Mouse (Mus musculus): ENCODE results near the gene Cfap299. TPM values are rescaled to one million over a fixed set of nuclear protein-coding genes. Genes with fewer than 3 reads are reported as not detected.

The Cfap299 gene
- polyA plus RNA-seq, 1 experiment = not detected

DNA sequence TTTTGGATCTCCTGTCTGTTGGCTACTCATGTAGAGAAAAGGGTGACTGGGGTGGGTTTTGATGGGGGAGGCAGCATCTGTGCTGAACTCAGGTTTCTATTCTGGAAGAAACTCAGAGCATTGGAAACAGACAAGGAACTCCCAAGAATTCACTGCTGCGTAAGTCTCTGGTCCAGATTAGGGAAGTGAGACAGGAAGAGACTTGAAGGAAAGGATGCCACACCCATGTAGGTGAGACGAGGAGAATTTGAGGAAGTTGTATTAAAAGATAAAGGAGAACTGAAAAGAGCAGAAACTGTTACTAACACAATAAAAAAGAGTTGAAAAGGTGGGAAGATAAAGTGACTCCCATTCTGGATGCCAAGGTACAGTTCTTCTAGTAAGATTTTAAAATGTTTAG lies 249.3 kb downstream of the Cfap299 start:
- TF ChIP-seq CTCF (IDR thresholded peaks at IDR 0.05; ENCODE audit: low read depth, low read length) = no peak
- TF ChIP-seq POLR2A (IDR thresholded peaks at IDR 0.05; ENCODE audit: borderline replicate concordance, low read depth, low read length) = no peak
- Histone ChIP-seq H3K27ac (ENCODE audit: insufficient read depth, low read depth, low read length) (no peak overlapping the region), H3K4me1 (ENCODE audit: control insufficient read depth, insufficient read depth, low read length) (no peaks in the 10 kb centered on the region), H3K4me3 (ENCODE audit: insufficient read depth, low read length) (no peak overlapping the region)

GRCm38 (mm10) chr5:98580811-98581210 lies 251.7 kb downstream of the Cfap299 start:
- Histone ChIP-seq H3K4me3 (ENCODE audit: insufficient read depth, low read length) (no peak overlapping the region), H3K27ac (ENCODE audit: insufficient read depth, low read depth, low read length) (no peak overlapping the region), H3K4me1 (ENCODE audit: control insufficient read depth, insufficient read depth, low read length) (no peaks in the 10 kb centered on the region)
- no peak for TF ChIP-seq CTCF (IDR thresholded peaks at IDR 0.05; ENCODE audit: low read depth, low read length)
- no peak for TF ChIP-seq POLR2A (IDR thresholded peaks at IDR 0.05; ENCODE audit: borderline replicate concordance, low read depth, low read length)

GRCm38 (mm10) chr5:98582051-98582450 lies 252.9 kb downstream of the Cfap299 start:
- no peak for TF ChIP-seq CTCF (IDR thresholded peaks at IDR 0.05; ENCODE audit: low read depth, low read length)
- TF ChIP-seq POLR2A (IDR thresholded peaks at IDR 0.05; ENCODE audit: borderline replicate concordance, low read depth, low read length) = no peak
- Histone ChIP-seq H3K27ac (ENCODE audit: insufficient read depth, low read depth, low read length) (no peak overlapping the region), H3K4me3 (ENCODE audit: insufficient read depth, low read length) (no peak overlapping the region), H3K4me1 (ENCODE audit: control insufficient read depth, insufficient read depth, low read length) (no peaks in the 10 kb centered on the region)

GRCm38 (mm10) chr5:98585915-98586314 lies 256.8 kb downstream of the Cfap299 start:
- Histone ChIP-seq H3K27ac (ENCODE audit: insufficient read depth, low read depth, low read length) (no peak overlapping the region), H3K4me3 (ENCODE audit: insufficient read depth, low read length) (no peak overlapping the region), H3K4me1 (ENCODE audit: control insufficient read depth, insufficient read depth, low read length) (no peaks in the 10 kb centered on the region)
- TF ChIP-seq CTCF (IDR thresholded peaks at IDR 0.05; ENCODE audit: low read depth, low read length) (no peak), POLR2A (IDR thresholded peaks at IDR 0.05; ENCODE audit: borderline replicate concordance, low read depth, low read length) (no peak)

DNA sequence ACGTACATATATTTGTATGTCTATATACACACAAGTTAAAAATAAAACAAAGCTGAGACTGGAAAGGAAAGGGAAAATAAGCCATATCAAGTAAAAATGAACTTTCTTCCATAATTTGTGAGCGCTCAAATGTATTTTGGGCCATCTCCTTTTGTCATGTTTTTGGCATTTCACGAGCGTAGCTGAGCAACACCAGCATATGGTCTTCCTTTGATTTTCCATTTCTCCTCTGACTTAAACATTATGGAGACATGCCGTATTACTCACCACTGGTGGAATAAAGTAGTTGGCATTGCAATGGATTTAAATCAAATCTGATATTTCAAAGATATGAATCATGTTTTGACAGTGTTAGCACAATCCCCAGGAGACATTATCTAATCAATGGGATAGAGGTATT lies 284.4 kb downstream of the Cfap299 start:
- no peak for TF ChIP-seq CTCF (IDR thresholded peaks at IDR 0.05; ENCODE audit: low read depth, low read length)
- TF ChIP-seq POLR2A (IDR thresholded peaks at IDR 0.05; ENCODE audit: borderline replicate concordance, low read depth, low read length) = no peak
- no peak overlapping the region for H3K4me3 ChIP-seq (ENCODE audit: insufficient read depth, low read length)
- no peak overlapping the region for H3K27ac ChIP-seq (ENCODE audit: insufficient read depth, low read depth, low read length)
- no peaks in the 10 kb centered on the region for H3K4me1 ChIP-seq (ENCODE audit: control insufficient read depth, insufficient read depth, low read length)

GRCm38 (mm10) chr5:98616902-98617301 lies 287.8 kb downstream of the Cfap299 start:
- Histone ChIP-seq H3K4me3 (ENCODE audit: insufficient read depth, low read length) (no peak overlapping the region), H3K4me1 (ENCODE audit: control insufficient read depth, insufficient read depth, low read length) (no peaks in the 10 kb centered on the region), H3K27ac (ENCODE audit: insufficient read depth, low read depth, low read length) (no peak overlapping the region)
- TF ChIP-seq CTCF (IDR thresholded peaks at IDR 0.05; ENCODE audit: low read depth, low read length) = no peak
- no peak for TF ChIP-seq POLR2A (IDR thresholded peaks at IDR 0.05; ENCODE audit: borderline replicate concordance, low read depth, low read length)

DNA sequence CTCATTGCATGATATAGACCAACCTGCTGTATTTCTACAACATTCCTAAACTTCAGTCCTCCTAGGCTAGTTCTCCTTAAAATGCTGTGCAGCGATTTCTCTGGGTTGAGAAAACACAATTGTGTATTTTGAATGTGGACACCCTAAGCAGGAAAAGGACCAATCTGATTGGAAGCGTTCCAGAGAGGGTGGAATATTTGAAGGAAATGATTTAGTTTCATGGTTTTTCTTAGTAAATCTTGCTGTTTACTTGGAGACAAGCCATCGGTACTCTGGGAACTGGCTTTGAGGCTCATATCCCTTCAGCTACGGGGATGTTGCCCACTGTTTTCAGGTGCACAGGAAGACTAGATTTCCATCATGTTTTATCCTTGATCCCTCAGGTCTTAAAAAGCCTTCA lies 288.3 kb downstream of the Cfap299 start:
- Histone ChIP-seq H3K4me1 (ENCODE audit: control insufficient read depth, insufficient read depth, low read length) (no peaks in the 10 kb centered on the region), H3K4me3 (ENCODE audit: insufficient read depth, low read length) (no peak overlapping the region), H3K27ac (ENCODE audit: insufficient read depth, low read depth, low read length) (no peak overlapping the region)
- TF ChIP-seq CTCF (IDR thresholded peaks at IDR 0.05; ENCODE audit: low read depth, low read length) (no peak), POLR2A (IDR thresholded peaks at IDR 0.05; ENCODE audit: borderline replicate concordance, low read depth, low read length) (no peak)

- H3K4me3 ChIP-seq (ENCODE audit: insufficient read depth, low read length) = no peak overlapping the region
- TF ChIP-seq POLR2A (IDR thresholded peaks at IDR 0.05; ENCODE audit: borderline replicate concordance, low read depth, low read length) = no peak
- no peak for TF ChIP-seq CTCF (IDR thresholded peaks at IDR 0.05; ENCODE audit: low read depth, low read length)
- H3K27ac ChIP-seq (ENCODE audit: insufficient read depth, low read depth, low read length) = no peak overlapping the region
Observed at GRCm38 (mm10) chr5:98650345-98650744, 321.2 kb downstream of the Cfap299 start.

DNA sequence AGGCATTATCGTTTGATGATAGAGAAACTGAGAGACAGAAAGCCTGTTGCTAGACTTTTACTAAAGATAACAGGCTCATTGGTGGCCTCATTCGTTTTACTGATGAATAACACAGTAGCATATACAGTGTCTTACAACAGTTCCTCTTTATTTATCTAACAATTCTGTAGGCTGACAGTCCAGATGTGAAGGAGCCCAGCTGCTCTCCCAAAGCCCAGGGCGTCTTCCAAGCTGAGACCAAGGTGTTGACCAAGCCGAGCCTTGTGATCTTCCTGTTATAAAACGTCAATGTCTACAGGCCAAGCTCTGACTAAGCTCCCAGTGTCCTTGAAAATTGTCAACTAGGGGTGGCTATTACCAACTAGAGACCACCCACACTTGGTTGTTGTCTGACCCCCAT lies 321.9 kb downstream of the Cfap299 start:
- Histone ChIP-seq H3K4me1 (ENCODE audit: control insufficient read depth, insufficient read depth, low read length) (no peaks in the 10 kb centered on the region), H3K27ac (ENCODE audit: insufficient read depth, low read depth, low read length) (no peak overlapping the region), H3K4me3 (ENCODE audit: insufficient read depth, low read length) (no peak overlapping the region)
- no peak for TF ChIP-seq CTCF (IDR thresholded peaks at IDR 0.05; ENCODE audit: low read depth, low read length)
- TF ChIP-seq POLR2A (IDR thresholded peaks at IDR 0.05; ENCODE audit: borderline replicate concordance, low read depth, low read length) = no peak

More at GRCm38 (mm10) chr5:98650345-98650744, 321.2 kb downstream of the Cfap299 start:
- H3K4me1 ChIP-seq (ENCODE audit: control insufficient read depth, insufficient read depth, low read length) = no peaks in the 10 kb centered on the region

- H3K4me1 ChIP-seq (ENCODE audit: control insufficient read depth, insufficient read depth, low read length) = no peaks in the 10 kb centered on the region
- TF ChIP-seq CTCF (IDR thresholded peaks at IDR 0.05; ENCODE audit: low read depth, low read length) (no peak), POLR2A (IDR thresholded peaks at IDR 0.05; ENCODE audit: borderline replicate concordance, low read depth, low read length) (no peak)
- no peak overlapping the region for H3K27ac ChIP-seq (ENCODE audit: insufficient read depth, low read depth, low read length)
- no peak overlapping the region for H3K4me3 ChIP-seq (ENCODE audit: insufficient read depth, low read length)
Observed at GRCm38 (mm10) chr5:98688254-98688653, 359.1 kb downstream of the Cfap299 start.

DNA sequence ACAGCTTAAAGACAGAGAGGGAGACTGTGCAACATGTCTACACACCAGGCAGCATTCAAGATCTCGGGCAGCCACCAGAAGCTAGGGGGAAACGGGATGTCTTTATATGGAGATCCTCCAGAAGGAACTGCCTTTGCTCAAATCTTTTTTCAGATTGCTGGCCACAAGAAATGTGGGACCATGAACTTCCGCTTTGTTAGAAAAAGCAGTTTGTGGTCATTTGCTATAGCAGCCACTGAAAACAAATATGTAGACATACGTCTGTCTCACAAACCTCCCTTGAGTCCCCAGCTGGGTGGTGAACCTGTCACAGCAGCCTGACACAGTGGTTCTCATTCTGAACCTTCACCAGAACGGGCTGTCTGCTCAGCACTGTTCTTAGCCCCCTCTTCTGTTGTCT lies 363.0 kb downstream of the Cfap299 start:
- Histone ChIP-seq H3K27ac (ENCODE audit: insufficient read depth, low read depth, low read length) (no peak overlapping the region), H3K4me1 (ENCODE audit: control insufficient read depth, insufficient read depth, low read length) (no peaks in the 10 kb centered on the region), H3K4me3 (ENCODE audit: insufficient read depth, low read length) (no peak overlapping the region)
- TF ChIP-seq CTCF (IDR thresholded peaks at IDR 0.05; ENCODE audit: low read depth, low read length) (no peak), POLR2A (IDR thresholded peaks at IDR 0.05; ENCODE audit: borderline replicate concordance, low read depth, low read length) (no peak)
